Mouse (Mus musculus): ENCODE results near the gene Pitx2. TPM values are rescaled to one million over a fixed set of nuclear protein-coding genes. Genes with fewer than 3 reads are reported as not detected.

The Pitx2 gene
- polyA plus RNA-seq (2015; fragmentation: Nextera tagmentation; extraction: Ambion mirVana): 0.20 and 0.33 TPM in 2 replicates

- ATAC-seq (no peak), DNase-seq (no peak)
- Histone ChIP-seq H3K27ac (ENCODE audit: low read depth) (no peak within 1 kb of the TSS), H3K9ac (replicated peaks) (no peak within 1 kb of the TSS; the same call in 1 of the 2 replicates), H3K4me3 (ENCODE audit: low read depth, low read length) (peak within 1 kb of the TSS; percentile 33), H3K36me3 (replicated peaks; ENCODE audit: insufficient read depth, low read length) (no peaks in the 10 kb centered on the region), H3K9me3 (ENCODE audit: low read length) (no peaks in the 10 kb centered on the region), H3K4me2 (ENCODE audit: low read depth, low read length) (peak within 1 kb of the TSS; percentile 53), H3K27me3 (ENCODE audit: insufficient read depth, low read length) (peaks cover 94% of the 10 kb centered on the region), H3K4me1 (ENCODE audit: insufficient read depth) (0 out of 2 replicates have a peak, but pooled peaks cover 6% of the 10 kb centered on the region)
- WGBS (ENCODE audit: insufficient replicate concordance): 3% methylated on average over 59 of the region's 60 CpGs
- no peak for TF ChIP-seq EP300 (IDR thresholded peaks at IDR 0.05; ENCODE audit: low read depth)
- TF ChIP-seq CTCF (IDR thresholded peaks at IDR 0.05; ENCODE audit: low read depth): no peak
These were observed at the start of gene Pitx2 for GRCm38 (mm10) chr3:129199609-129200500. TSS of gene Pitx2 (plus strand) at chr3:129199878.

- no peak overlapping the region for H3K4me3 ChIP-seq (ENCODE audit: low read depth, low read length)
- no peak for TF ChIP-seq CTCF (IDR thresholded peaks at IDR 0.05; ENCODE audit: low read depth)
- TF ChIP-seq EP300 (IDR thresholded peaks at IDR 0.05; ENCODE audit: low read depth): no peak
- H3K4me1 ChIP-seq (ENCODE audit: insufficient read depth): no peaks in the 10 kb centered on the region
- no peaks in the 10 kb centered on the region for H3K9me3 ChIP-seq (ENCODE audit: low read length)
- H3K4me2 ChIP-seq (ENCODE audit: low read depth, low read length): no peak overlapping the region
- no peaks in the 10 kb centered on the region for H3K36me3 ChIP-seq (replicated peaks; ENCODE audit: insufficient read depth, low read length)
- ATAC-seq (no peak), DNase-seq (no peak)
- no peaks in the 10 kb centered on the region for H3K27me3 ChIP-seq (ENCODE audit: insufficient read depth, low read length)
- H3K27ac ChIP-seq (ENCODE audit: low read depth): no peak overlapping the region
- 64% methylated on average over 2 of the region's 2 CpGs for WGBS (ENCODE audit: insufficient replicate concordance)
- no peak overlapping the region for H3K9ac ChIP-seq (replicated peaks)
These were observed 49.7 kb upstream of the Pitx2 start for GRCm38 (mm10) chr3:129150001-129150400.

DNA sequence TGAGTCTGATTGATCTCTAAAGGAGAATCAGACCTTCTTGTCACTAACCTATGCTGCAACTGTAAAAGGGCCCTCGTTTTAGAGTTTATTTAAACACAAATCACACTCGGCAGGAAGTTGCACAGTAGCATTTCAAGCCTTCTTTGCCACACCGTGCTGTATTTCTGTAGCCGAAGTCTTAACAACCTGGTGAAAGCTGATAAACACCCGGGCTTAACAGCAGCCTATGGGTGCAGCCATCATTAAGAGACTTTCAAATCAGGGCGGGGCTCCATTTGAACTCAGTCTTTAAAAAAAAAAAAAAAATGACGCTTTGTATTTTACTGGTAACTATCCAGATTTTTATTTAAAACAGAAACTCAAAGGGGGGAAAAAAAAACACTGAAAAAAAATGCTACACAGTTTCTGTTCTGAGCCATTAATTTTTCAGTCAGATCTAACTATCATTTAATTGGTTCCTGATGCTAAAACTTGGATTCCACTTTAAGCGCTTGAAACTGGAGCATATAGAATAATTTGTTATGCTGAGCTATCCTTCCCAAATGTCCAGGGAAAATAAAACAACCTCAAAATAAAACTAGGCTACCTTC lies 48.5 kb upstream of the Pitx2 start:
- H3K27ac ChIP-seq (ENCODE audit: low read depth): no peak overlapping the region
- H3K4me3 ChIP-seq (ENCODE audit: low read depth, low read length): no peak overlapping the region
- no peaks in the 10 kb centered on the region for H3K27me3 ChIP-seq (ENCODE audit: insufficient read depth, low read length)
- no peak overlapping the region for H3K4me2 ChIP-seq (ENCODE audit: low read depth, low read length)
- H3K9ac ChIP-seq (replicated peaks): no peak overlapping the region
- H3K9me3 ChIP-seq (ENCODE audit: low read length): no peaks in the 10 kb centered on the region
- no peaks in the 10 kb centered on the region for H3K4me1 ChIP-seq (ENCODE audit: insufficient read depth)
- DNase-seq (no peak), ATAC-seq (no peak)
- H3K36me3 ChIP-seq (replicated peaks; ENCODE audit: insufficient read depth, low read length): no peaks in the 10 kb centered on the region
- WGBS (ENCODE audit: insufficient replicate concordance): 44% methylated on average over 8 of the region's 8 CpGs
- TF ChIP-seq EP300 (IDR thresholded peaks at IDR 0.05; ENCODE audit: low read depth): no peak
- no peak for TF ChIP-seq CTCF (IDR thresholded peaks at IDR 0.05; ENCODE audit: low read depth)

- H3K9me3 ChIP-seq (ENCODE audit: low read length): no peaks in the 10 kb centered on the region
- H3K4me1 ChIP-seq (ENCODE audit: insufficient read depth): no peaks in the 10 kb centered on the region
- DNase-seq (no peak), ATAC-seq (no peak)
- H3K4me2 ChIP-seq (ENCODE audit: low read depth, low read length): no peak overlapping the region
- TF ChIP-seq CTCF (IDR thresholded peaks at IDR 0.05; ENCODE audit: low read depth) (no peak), EP300 (IDR thresholded peaks at IDR 0.05; ENCODE audit: low read depth) (no peak)
- no peaks in the 10 kb centered on the region for H3K27me3 ChIP-seq (ENCODE audit: insufficient read depth, low read length)
- H3K4me3 ChIP-seq (ENCODE audit: low read depth, low read length): no peak overlapping the region
- H3K9ac ChIP-seq (replicated peaks): no peak overlapping the region
- no peak overlapping the region for H3K27ac ChIP-seq (ENCODE audit: low read depth)
- H3K36me3 ChIP-seq (replicated peaks; ENCODE audit: insufficient read depth, low read length): no peaks in the 10 kb centered on the region
- WGBS (ENCODE audit: insufficient replicate concordance): 64% methylated on average over 9 of the region's 9 CpGs
These were observed 40.8 kb upstream of the Pitx2 start for GRCm38 (mm10) chr3:129158812-129159370.

DNA sequence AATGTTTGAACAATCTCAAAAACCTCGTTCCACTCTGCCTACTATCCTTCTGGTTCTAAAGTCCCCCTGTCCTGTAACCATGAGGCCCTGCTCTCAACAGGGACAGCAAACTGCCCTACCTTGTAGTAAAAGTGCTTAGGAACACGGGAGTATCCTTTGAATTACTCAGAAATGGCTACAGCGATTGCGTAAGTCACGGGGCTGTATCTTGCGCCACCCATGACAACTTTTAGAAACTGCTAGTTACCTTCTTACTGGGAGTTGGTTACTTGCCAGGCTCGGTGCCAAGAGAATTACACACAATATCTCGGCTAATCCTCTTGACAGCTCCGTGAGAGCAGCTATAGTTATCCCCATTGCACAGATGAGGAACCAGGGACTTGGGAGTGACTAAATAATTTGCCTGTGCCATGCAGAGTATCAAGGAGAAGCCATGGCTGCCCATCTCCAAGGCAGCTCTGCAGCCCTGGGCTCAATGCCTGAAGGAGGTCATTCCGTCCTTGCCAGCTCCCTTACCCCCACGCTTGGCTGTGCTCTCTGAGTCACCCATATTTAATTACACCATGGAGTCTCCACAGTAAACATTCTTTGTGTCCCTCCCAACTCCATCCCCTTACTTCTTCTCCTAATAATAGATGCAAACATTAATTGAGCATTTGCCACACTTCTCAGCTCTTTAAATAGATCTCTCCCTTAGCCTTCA lies 38.2 kb upstream of the Pitx2 start:
- WGBS (ENCODE audit: insufficient replicate concordance): 70% methylated on average over 11 of the region's 11 CpGs
- Histone ChIP-seq H3K9me3 (ENCODE audit: low read length) (no peaks in the 10 kb centered on the region), H3K4me3 (ENCODE audit: low read depth, low read length) (no peak overlapping the region), H3K9ac (replicated peaks) (no peak overlapping the region), H3K27me3 (ENCODE audit: insufficient read depth, low read length) (0 out of 2 replicates have a peak, but pooled peaks cover under 1% of the 10 kb centered on the region), H3K27ac (ENCODE audit: low read depth) (no peak overlapping the region), H3K4me1 (ENCODE audit: insufficient read depth) (no peaks in the 10 kb centered on the region), H3K36me3 (replicated peaks; ENCODE audit: insufficient read depth, low read length) (no peaks in the 10 kb centered on the region), H3K4me2 (ENCODE audit: low read depth, low read length) (no peak overlapping the region)
- no peak for ATAC-seq
- no peak for DNase-seq
- TF ChIP-seq CTCF (IDR thresholded peaks at IDR 0.05; ENCODE audit: low read depth) (no peak), EP300 (IDR thresholded peaks at IDR 0.05; ENCODE audit: low read depth) (no peak)

Measured in liver, postnatal 0 days (tissue).